Mouse (Mus musculus) urinary bladder, postnatal 36 days (tissue): ENCODE measurements around the gene C2cd5.
A peak's percentile ranks its signal among the peaks of the same experiment; 100 is the strongest.

ENCODE experiments used
- DNase-seq, 2 experiments: peaks; one replicate each; pipeline ENCODE4 v3.0.0; 2022; ENCODE audit warnings: low spot score in 2 of 2, mixed read lengths in 1 of 2

The C2cd5 gene

DNA sequence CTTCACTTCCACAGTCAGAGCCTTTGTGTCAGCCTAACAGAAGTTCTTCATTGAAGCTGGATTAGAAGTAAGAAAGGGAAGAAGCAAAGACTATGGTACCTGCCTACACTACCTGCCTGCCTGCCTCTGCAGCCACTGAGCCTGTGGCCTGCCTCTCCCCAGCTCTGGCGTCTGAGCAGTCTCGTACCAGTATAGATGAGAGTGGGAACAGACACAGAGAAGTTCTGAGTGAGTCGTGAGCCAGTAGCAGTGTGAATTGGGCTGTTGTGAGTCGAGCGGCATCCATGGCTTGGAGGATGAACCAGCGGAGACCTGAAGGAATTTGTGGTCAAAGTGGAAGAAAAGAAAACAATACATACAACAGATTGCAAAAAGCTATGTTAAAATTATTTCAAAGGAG, 26.5 kb downstream of the C2cd5 start:
- DNase-seq, result no peak

GRCm38 (mm10) chr6:143072412-143073014, 27.4 kb downstream of the C2cd5 start:
- peak in 1 of 2 experiments; percentile 44 for DNase-seq

DNA sequence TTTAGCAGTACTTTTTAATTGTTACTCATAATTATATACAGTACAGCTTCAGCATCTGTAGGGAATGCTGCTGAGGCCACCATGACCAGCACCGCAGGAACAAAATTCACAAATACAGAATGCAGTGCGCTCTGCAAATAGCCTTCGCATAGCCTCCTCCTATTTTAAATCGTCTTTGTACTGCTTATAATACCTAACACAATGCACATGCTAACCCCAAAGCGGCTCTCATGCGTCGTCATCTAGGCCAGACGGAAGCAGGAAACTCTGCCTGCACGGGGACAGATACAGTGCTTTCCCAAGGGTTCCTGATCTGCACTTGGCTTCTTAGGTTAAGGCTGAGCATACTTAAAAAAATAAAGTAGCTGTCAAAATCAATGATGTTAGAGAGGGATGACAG, 29.2 kb downstream of the C2cd5 start:
- DNase-seq, result no peak

DNA sequence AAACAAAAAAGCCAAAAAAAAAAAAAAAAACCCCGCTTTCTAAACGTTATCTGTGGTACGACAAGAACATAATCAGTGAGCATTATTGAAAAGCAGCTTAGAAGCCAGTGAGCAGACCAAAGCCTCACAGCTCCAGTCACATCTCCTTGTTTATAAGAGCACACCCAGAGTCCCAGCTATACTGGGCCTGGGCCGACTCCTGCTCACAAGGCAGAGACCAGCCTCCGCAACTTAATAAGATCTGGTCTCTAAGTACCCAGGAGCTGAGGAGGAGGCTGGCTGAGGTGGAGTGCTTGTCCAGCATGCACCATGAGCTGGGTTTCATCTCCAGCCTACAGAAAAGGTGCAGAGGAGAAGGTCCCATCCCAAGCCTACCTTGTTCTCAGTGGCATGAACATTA, 29.9 kb downstream of the C2cd5 start:
- DNase-seq, result no peak

- no peak for DNase-seq
Observed at GRCm38 (mm10) chr6:143069606-143070005, 30.3 kb downstream of the C2cd5 start.

- no peak for DNase-seq
Observed at GRCm38 (mm10) chr6:143068181-143068915, 31.6 kb downstream of the C2cd5 start.

- DNase-seq, result no peak
Observed at GRCm38 (mm10) chr6:143067654-143068053, 32.3 kb downstream of the C2cd5 start.

- DNase-seq, result no peak
Observed at GRCm38 (mm10) chr6:143066859-143067258, 33.1 kb downstream of the C2cd5 start.

DNA sequence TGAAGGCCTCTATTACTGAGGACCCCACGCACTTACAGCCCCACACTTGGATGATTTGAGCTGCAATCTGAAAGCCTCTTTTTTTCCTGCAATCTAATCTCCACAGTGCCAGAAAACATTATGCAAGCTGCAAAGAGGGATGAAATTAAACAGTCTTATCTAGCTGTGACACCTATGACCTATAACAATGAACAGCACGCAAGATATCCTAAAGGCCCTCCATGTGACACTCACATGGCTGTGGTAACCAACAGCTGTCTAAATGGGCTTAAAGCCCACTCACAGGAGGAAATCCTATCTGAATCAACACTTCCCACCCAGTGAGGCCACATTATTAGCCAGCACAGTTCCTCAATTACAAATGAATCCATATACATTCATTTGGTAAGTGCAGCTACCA, 35.9 kb downstream of the C2cd5 start:
- no peak for DNase-seq

GRCm38 (mm10) chr6:143057601-143058000, 42.3 kb downstream of the C2cd5 start:
- no peak for DNase-seq

DNA sequence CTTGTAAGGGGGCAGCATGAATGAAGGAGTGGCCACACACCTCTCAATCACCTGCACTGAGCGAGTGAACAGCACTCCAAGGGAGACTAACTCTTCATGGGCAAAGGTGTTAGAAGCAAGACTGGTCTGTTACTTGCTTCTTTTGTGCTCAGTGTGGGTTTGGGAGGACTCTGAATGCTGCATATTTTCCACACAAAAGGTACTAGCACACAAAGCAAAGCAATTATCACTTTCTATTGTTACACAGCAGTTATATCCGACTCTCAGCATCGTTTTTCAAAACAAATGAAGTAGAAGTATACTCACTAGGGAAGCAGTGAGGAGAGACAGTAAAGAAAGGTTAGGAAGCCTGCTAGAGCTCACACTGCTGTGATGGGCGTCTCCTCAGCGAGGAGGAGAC, 48.4 kb downstream of the C2cd5 start:
- no peak for DNase-seq

GRCm38 (mm10) chr6:143049791-143050555, 50.0 kb downstream of the C2cd5 start:
- DNase-seq, result no peak

GRCm38 (mm10) chr6:143049117-143049516, 50.8 kb downstream of the C2cd5 start:
- no peak for DNase-seq

GRCm38 (mm10) chr6:143047538-143048258, 52.2 kb downstream of the C2cd5 start:
- DNase-seq, result no peak

GRCm38 (mm10) chr6:143041578-143041977, 58.4 kb downstream of the C2cd5 start:
- no peak for DNase-seq

- DNase-seq, result no peak
Observed at GRCm38 (mm10) chr6:143035261-143035660, 64.7 kb downstream of the C2cd5 start.

GRCm38 (mm10) chr6:143034503-143034902, 65.4 kb downstream of the C2cd5 start:
- DNase-seq, result no peak

DNA sequence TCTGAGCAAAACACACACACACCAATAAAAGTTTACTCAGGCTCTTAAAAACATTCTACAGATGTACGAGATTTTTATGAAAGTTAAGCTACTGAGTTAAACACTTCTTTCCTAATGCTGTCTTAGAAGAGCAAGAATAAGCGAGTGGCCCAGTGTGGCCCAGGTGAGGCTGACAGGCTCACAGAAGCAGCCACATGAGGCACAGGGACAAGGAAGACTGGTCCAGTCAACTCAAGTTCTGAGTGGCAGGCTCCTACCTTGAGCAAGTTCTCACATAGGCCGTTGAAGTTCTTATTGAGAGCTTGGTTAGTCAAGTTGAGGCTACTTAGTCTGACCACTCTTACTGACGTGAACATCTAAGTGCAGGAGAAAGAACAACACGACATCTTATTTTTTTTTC, 69.4 kb downstream of the C2cd5 start:
- DNase-seq, result no peak

GRCm38 (mm10) chr6:143027896-143028295, 72.0 kb downstream of the C2cd5 start:
- DNase-seq, result no peak

GRCm38 (mm10) chr6:143027402-143027801, 72.5 kb downstream of the C2cd5 start:
- DNase-seq, result no peak

DNA sequence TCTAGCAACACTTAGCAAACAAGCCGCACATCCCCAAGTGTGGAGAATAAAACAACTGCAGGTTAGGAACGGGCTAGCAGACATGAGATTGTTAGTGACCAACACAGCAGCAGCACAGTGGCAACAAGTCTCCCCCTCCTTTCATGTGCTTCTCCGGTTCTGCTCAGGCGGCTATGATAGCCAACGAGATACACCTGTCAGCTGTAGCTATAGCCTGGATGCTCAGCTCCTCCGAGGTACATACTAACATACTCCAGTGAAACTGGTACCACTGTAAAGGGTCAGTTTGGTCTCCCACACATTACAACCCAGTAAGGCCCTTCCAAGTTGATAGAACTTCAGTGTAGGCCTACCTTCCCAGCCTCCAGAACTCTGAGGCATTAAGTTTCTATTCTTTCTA, 76.2 kb downstream of the C2cd5 start:
- no peak for DNase-seq

- DNase-seq, result no peak
Observed at GRCm38 (mm10) chr6:143021756-143022155, 78.2 kb downstream of the C2cd5 start.
